Mouse (Mus musculus) ES-E14 (cell line): ENCODE data around the gene Adprhl2. TPM values are rescaled to one million over a fixed set of nuclear protein-coding genes. Genes with fewer than 3 reads are reported as not detected.

ENCODE experiments used
- DNase-seq: peaks from one replicate; pipeline ENCODE4 v3.0.0-alpha.2; 2013; ENCODE audit warnings: low read depth, low spot score
- H3K27ac ChIP-seq: 2 replicates; pipeline ENCODE4 v1.5.1; 2012; ENCODE audit warnings: low read depth, mild to moderate bottlenecking, low read length, moderate library complexity, mixed read lengths; ENCODE audit not compliant: poor library complexity, insufficient read depth, severe bottlenecking
- H3K36me3 ChIP-seq: 2 replicates; pipeline ENCODE4 v1.6.1; 2012; ENCODE audit warnings: mild to moderate bottlenecking, low read length, moderate library complexity, mixed read lengths; ENCODE audit not compliant: control insufficient read depth, poor library complexity, insufficient read depth, severe bottlenecking
- H3K4me1 ChIP-seq, 2 experiments: fragments of 150-350 bp in 1 of 2; sonication (generic) in 1 of 2; 2 replicates each; pipeline ENCODE4 v1.6.1; 2012; ENCODE audit warnings: low read length in 2 of 2, mild to moderate bottlenecking in 1 of 2, mixed read lengths in 1 of 2; ENCODE audit not compliant: control insufficient read depth in 2 of 2, insufficient read depth in 2 of 2, poor library complexity in 1 of 2
- H3K4me3 ChIP-seq, 2 experiments: fragments of 150-350 bp in 1 of 2; sonication (generic) in 1 of 2; 2 replicates each; pipeline ENCODE4 v1.5.1; 2012; ENCODE audit warnings: low read length in 2 of 2, low read depth in 1 of 2, mild to moderate bottlenecking in 1 of 2, mixed read lengths in 1 of 2; ENCODE audit not compliant: insufficient read depth in 1 of 2, poor library complexity in 1 of 2, severe bottlenecking in 1 of 2
- H3K9ac ChIP-seq: 2 replicates; pipeline ENCODE4 v1.6.1; 2012; ENCODE audit warnings: low read depth, mild to moderate bottlenecking, low read length, mixed read lengths; ENCODE audit not compliant: poor library complexity, insufficient read depth, severe bottlenecking
- H3K9me3 ChIP-seq: fragments of 150-350 bp; sonication (generic); 2 replicates; pipeline ENCODE4 v1.6.1; 2012; ENCODE audit warnings: low read depth, mild to moderate bottlenecking, low read length; ENCODE audit not compliant: control insufficient read depth, insufficient read depth
- CHD2 ChIP-seq: IDR thresholded peaks from 2 replicates; pipeline ENCODE4 v1.6.1; 2014; ENCODE audit warnings: mild to moderate bottlenecking, low read depth, low read length, inconsistent platforms
- HCFC1 ChIP-seq: IDR thresholded peaks from 2 replicates; pipeline ENCODE4 v1.6.1; 2012; ENCODE audit warnings: low read length, inconsistent platforms, borderline replicate concordance; ENCODE audit not compliant: insufficient read depth
- MAFK ChIP-seq: IDR thresholded peaks from 2 replicates; pipeline ENCODE4 v1.6.1; 2014; ENCODE audit warnings: mild to moderate bottlenecking, low read depth, low read length, inconsistent platforms; ENCODE audit not compliant: insufficient read depth
- ZC3H11A ChIP-seq: IDR thresholded peaks from 2 replicates; pipeline ENCODE4 v1.6.1; 2012; ENCODE audit warnings: low read depth, mild to moderate bottlenecking, inconsistent platforms, low read length, borderline replicate concordance
- ZNF384 ChIP-seq: IDR thresholded peaks from 2 replicates; pipeline ENCODE4 v1.6.1; 2012; ENCODE audit warnings: low read depth, low read length, inconsistent platforms
- in situ Hi-C, 2 experiments: fragments of 600-800 bp; cut with MboI; formaldehyde crosslinking; loops; one replicate each; pipeline ENCODE4 v1.15.1; 2025; ENCODE audit warnings: low sequenced_read_pairs in 2 of 2, inconsistent platforms in 1 of 2; ENCODE audit not compliant: unreplicated experiment in 2 of 2
- total RNA-seq: library from RNA; depleted of rRNA; stranded (reverse); fragments of 300-350 nt; gene quantifications from 2 replicates; pipeline ENCODE4 v1.2.3, GENCODE M21; 2012

Gene Adprhl2
- total RNA-seq, 1 experiment: 50.5 TPM

DNA sequence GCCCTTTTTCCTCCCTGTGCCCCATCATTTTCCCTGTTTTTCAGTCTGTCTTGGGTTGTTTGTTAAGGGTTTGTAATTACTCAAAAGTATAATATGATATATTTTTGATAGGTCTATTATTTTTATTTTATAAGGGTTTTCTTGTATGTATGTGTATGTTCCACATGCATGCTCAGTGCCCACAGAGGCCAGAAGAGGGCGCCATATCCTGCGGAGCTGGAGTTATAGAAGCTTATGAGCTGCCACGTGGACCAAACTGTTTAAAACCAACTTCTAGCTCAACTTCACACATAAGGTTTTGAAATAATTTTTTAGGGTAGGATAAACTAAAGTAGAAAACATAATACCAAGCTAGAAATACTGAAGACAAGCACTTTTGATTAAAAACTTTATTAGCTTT, 10.9 kb upstream of the Adprhl2 start:
- no peak for TF ChIP-seq ZNF384
- TF ChIP-seq ZC3H11A: no peak
- no peak for TF ChIP-seq MAFK
- TF ChIP-seq CHD2: no peak
- no peak for TF ChIP-seq HCFC1
- H3K36me3 ChIP-seq: no peaks in the 10 kb centered on the region

DNA sequence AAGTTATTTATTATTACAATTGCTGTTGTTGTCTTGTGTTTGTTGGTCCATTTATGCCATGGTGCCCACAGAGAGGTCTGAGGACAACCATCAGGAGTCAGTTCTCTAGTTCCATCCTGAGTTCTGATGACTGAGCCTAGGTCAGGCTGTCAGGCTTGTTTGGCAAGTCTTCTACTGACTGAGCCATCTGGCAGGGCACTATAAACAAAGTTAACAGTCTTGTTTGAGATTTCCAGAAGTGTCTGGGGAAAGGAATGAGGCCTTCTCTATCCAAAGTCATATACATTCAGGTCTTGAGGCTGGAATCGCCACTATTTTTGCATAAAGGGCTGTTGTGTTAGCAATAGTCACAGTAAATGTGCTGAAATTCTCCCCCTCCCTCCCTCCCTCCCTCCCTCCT, 10.2 kb upstream of the Adprhl2 start:
- in situ Hi-C loops: loop anchor here in 1 of 2 experiments (25.0 kb wide), 1 partner anchor 206 kb away; the partner anchor contains the start of gene Ago4
- H3K27ac ChIP-seq: no peak overlapping the region
- H3K9me3 ChIP-seq: no peaks in the 10 kb centered on the region
- no peak for DNase-seq
- H3K4me3 ChIP-seq: no peak overlapping the region
- H3K4me1 ChIP-seq: peaks cover 2% of the 10 kb centered on the region in 2 experiments; a peak in 2 of 4 replicates
- H3K9ac ChIP-seq: no peak overlapping the region
- no peaks in the 10 kb centered on the region for H3K36me3 ChIP-seq
- TF ChIP-seq ZC3H11A (no peak), ZNF384 (no peak), HCFC1 (no peak), CHD2 (no peak), MAFK (no peak)

More for the DNA sequence above, 10.9 kb upstream of the Adprhl2 start:
- Histone ChIP-seq H3K4me1 (peaks cover 2% of the 10 kb centered on the region in 2 experiments; a peak in 2 of 4 replicates), H3K4me3 (no peak overlapping the region), H3K9me3 (no peaks in the 10 kb centered on the region), H3K27ac (no peak overlapping the region), H3K9ac (no peak overlapping the region)
- peak; percentile 65 for DNase-seq
- in situ Hi-C loops: loop anchor here in 1 of 2 experiments (25.0 kb wide), 1 partner anchor 205 kb away; the partner anchor contains the start of gene Ago4

- in situ Hi-C loops: loop anchor here in 1 of 2 experiments (25.0 kb wide), 1 partner anchor 207 kb away; the partner anchor contains the start of gene Ago4
- no peak for TF ChIP-seq MAFK
- TF ChIP-seq HCFC1: no peak
- no peak for TF ChIP-seq CHD2
- TF ChIP-seq ZC3H11A: no peak
- no peak for TF ChIP-seq ZNF384
- H3K9me3 ChIP-seq: no peaks in the 10 kb centered on the region
- no peak overlapping the region for H3K27ac ChIP-seq
- H3K9ac ChIP-seq: no peak overlapping the region
- peaks cover 0 to 4% of the 10 kb centered on the region in 2 experiments; a peak in 1 of 4 replicates for H3K4me1 ChIP-seq
- no peaks in the 10 kb centered on the region for H3K36me3 ChIP-seq
- no peak overlapping the region for H3K4me3 ChIP-seq
- DNase-seq: no peak
Measured at GRCm38 (mm10) chr4:126330295-126330694, 8.8 kb upstream of the Adprhl2 start.

DNA sequence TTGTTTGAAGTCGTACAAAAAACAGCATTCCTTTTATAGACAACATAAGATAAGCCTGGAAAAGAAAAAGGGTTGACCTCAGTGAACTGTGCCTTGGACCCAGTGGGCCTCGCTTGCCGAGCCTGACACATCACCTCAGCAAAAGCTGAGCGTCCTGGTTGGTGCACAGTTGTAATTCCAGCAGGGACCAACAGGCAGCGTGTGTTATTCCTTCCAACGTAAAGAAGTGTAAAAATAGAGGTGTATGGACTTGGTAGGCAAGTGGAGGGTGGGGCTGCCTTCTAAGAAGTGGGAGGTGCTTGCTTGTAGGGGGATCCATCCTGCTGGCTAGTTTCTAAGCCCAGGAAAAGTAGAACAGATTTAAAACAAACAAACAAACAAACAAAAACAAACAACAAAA, 4.5 kb upstream of the Adprhl2 start:
- H3K4me3 ChIP-seq: no peak overlapping the region
- peaks cover 0 to 14% of the 10 kb centered on the region in 2 experiments; a peak in 2 of 4 replicates for H3K4me1 ChIP-seq
- in situ Hi-C loops: loop anchor here in 1 of 2 experiments (25.0 kb wide), 1 partner anchor 211 kb away; the partner anchor contains the start of gene Ago4
- H3K36me3 ChIP-seq: no peaks in the 10 kb centered on the region
- no peak overlapping the region for H3K9ac ChIP-seq
- no peak for DNase-seq
- H3K27ac ChIP-seq: no peak overlapping the region
- no peak for TF ChIP-seq ZC3H11A
- no peak for TF ChIP-seq CHD2
- TF ChIP-seq HCFC1: no peak
- no peak for TF ChIP-seq MAFK
- no peak for TF ChIP-seq ZNF384
- no peaks in the 10 kb centered on the region for H3K9me3 ChIP-seq
